Mouse (Mus musculus) neural tube, embryonic 11.5 days (tissue): ENCODE results near the gene 4930447C04Rik. TPM values are rescaled to one million over a fixed set of nuclear protein-coding genes. Genes with fewer than 3 reads are reported as not detected.

Experiments used
- ATAC-seq: fragments of 200-750 bp; cut with Nextera tagmentation; 2 replicates; pipeline ENCODE4 v1.8.0; 2017; ENCODE audit warnings: moderate number of reproducible peaks, mild to moderate bottlenecking, moderate TSS enrichment, moderate library complexity; ENCODE audit not compliant: insufficient read depth, low FRiP score, low TSS enrichment
- DNase-seq: peaks from one replicate; pipeline ENCODE4 v3.0.0-alpha.2; 2015; ENCODE audit warnings: low spot score
- H3K27ac ChIP-seq: fragments of 300-500 bp; sonication (generic); 2 replicates; pipeline ENCODE4 v1.5.1; 2014; ENCODE audit warnings: low read depth, mild to moderate bottlenecking, low read length
- H3K27me3 ChIP-seq: fragments of 300-500 bp; sonication (generic); 2 replicates; pipeline ENCODE4 v1.6.1; 2014; ENCODE audit warnings: mild to moderate bottlenecking, low read length, mixed read lengths; ENCODE audit not compliant: control insufficient read depth, insufficient read depth
- H3K36me3 ChIP-seq: fragments of 300-500 bp; sonication (generic); 2 replicates; pipeline ENCODE4 v1.6.1; 2014; ENCODE audit warnings: mild to moderate bottlenecking, low read length, moderate library complexity, mixed read lengths; ENCODE audit not compliant: control insufficient read depth, insufficient read depth
- H3K4me1 ChIP-seq: fragments of 300-500 bp; sonication (generic); 2 replicates; pipeline ENCODE4 v1.6.1; 2014; ENCODE audit warnings: low read length, mixed read lengths; ENCODE audit not compliant: control insufficient read depth, insufficient read depth
- H3K4me2 ChIP-seq: fragments of 300-500 bp; sonication (generic); 2 replicates; pipeline ENCODE4 v1.6.1; 2014; ENCODE audit warnings: low read depth, mild to moderate bottlenecking, moderate library complexity
- H3K4me3 ChIP-seq: fragments of 300-500 bp; sonication (generic); 2 replicates; pipeline ENCODE4 v1.5.1; 2014; ENCODE audit warnings: low read depth, low read length
- H3K9ac ChIP-seq: fragments of 300-500 bp; sonication (generic); 2 replicates; pipeline ENCODE4 v1.6.1; 2014; ENCODE audit warnings: mild to moderate bottlenecking, low read length
- H3K9me3 ChIP-seq: fragments of 300-500 bp; sonication (generic); 2 replicates; pipeline ENCODE4 v1.6.1; 2016; ENCODE audit warnings: low read length; ENCODE audit not compliant: control insufficient read depth
- WGBS: fragments of 180-500 bp; shearing (Covaris S2); extraction: QIAGEN DNeasy Blood & Tissue Kit; methylation state at CpG from one replicate; pipeline ENCODE4 v1.1.7; 2014; 5-methylcytosine and 5-hydroxymethylcytosine counted together
- polyA plus RNA-seq: library from polyadenylated mRNA; unstranded; fragments of >200 nt; fragmentation: Nextera tagmentation; extraction: Ambion mirVana; gene quantifications from 2 replicates; pipeline ENCODE4 v1.2.1, GENCODE M21; 2014

The 4930447C04Rik gene
- polyA plus RNA-seq, 1 experiment from 2014 or later: 1.9 TPM

DNA sequence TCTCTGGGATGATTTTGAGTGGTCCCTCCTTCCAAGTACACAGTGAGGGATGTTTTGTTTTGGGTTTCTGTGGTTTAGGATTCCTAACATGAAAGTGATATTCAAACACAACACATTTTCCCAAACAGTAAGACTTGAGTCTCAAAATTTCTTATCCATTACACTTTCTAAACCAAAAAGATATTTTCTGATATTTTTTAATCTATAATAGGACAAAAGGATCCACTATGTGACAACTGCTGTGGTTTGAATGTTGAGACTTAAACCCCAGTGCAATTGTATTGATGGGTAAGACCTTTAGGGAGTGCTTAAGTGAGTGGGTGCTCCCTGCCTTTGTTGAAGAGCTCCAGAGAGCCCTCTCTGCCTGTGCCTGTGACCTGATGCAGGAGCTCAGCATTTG is 6.2 kb upstream of the 4930447C04Rik start:
- H3K27me3 ChIP-seq: peaks cover 66% of the 10 kb centered on the region
- H3K9ac ChIP-seq: no peak overlapping the region
- H3K4me1 ChIP-seq: no peaks in the 10 kb centered on the region
- no peaks in the 10 kb centered on the region for H3K36me3 ChIP-seq
- no peak for DNase-seq
- no peak overlapping the region for H3K4me3 ChIP-seq
- no peak for ATAC-seq
- H3K27ac ChIP-seq: no peak overlapping the region
- H3K4me2 ChIP-seq: no peak overlapping the region
- no peaks in the 10 kb centered on the region for H3K9me3 ChIP-seq

DNA sequence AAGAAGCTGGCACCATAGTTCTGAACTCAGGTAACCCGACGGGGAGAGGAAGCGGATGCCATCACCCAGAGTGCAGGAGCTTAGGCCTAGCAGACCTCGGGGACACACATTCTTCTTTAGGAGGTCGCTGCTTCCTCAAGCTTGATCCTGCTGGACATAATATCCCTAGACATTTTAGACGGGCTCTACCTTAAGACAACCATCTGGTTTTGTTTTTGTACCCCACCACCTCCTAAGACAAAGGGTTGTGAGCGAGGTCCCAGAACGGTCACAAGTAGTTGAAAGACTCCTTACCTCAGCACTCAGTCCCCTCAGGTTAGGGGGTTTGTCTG is 5.5 kb upstream of the 4930447C04Rik start:
- H3K4me2 ChIP-seq: peak overlapping the region; percentile 71
- no peak for ATAC-seq
- H3K9ac ChIP-seq: no peak overlapping the region
- H3K4me3 ChIP-seq: peak overlapping the region; percentile 39
- no peaks in the 10 kb centered on the region for H3K36me3 ChIP-seq
- H3K27ac ChIP-seq: no peak overlapping the region
- H3K27me3 ChIP-seq: peaks cover 74% of the 10 kb centered on the region
- WGBS: 4% methylated on average over 8 of the region's 8 CpGs
- DNase-seq: no peak
- no peaks in the 10 kb centered on the region for H3K9me3 ChIP-seq
- no peaks in the 10 kb centered on the region for H3K4me1 ChIP-seq

DNA sequence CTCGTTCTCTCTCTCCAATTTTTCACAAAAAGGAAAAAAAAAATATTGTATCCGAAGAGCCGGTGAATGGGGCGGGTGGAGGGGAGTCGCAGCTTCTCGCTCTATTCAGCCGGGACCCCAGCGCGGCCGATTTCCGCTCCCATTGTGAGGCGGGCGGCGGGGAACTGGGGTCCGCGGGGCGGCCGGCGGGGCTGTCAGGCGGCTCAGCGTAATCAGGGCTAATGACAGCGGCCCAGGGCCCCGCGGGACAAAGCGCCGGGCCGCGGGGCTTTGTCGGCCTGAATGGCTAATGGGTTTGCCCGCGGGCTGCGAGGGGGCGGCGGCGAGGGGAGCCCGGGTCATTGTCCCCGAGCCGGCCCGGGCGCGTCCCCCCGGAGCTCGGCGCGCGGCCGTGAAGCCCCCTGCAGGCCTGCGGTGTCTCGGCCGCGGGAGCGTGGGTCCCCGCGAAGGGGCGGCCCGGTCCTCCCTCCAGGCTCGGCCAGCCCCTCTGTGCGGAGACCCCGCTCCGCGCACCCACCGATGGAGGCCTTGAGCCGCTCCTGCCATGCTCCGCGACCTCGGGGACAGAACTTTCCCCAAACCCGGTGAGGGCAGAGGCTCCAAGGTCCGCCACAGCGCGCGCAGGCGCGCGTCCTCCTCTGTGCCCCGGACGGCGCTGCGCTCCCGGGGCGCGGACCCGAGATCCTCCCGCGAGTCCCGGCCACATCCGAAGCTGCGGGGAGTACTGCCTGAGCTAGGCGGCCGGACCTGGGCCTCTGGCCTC is 4.9 kb upstream of the 4930447C04Rik start:
- WGBS: 0% methylated on average over 74 of the region's 89 CpGs
- H3K36me3 ChIP-seq: no peaks in the 10 kb centered on the region
- H3K4me1 ChIP-seq: no peaks in the 10 kb centered on the region
- DNase-seq (peak; percentile 74), ATAC-seq (peak; percentile 86)
- H3K9ac ChIP-seq: peak overlapping the region; percentile 42
- H3K27me3 ChIP-seq: peaks cover 79% of the 10 kb centered on the region
- H3K4me3 ChIP-seq: peak overlapping the region; percentile 39
- H3K27ac ChIP-seq: no peak overlapping the region
- no peaks in the 10 kb centered on the region for H3K9me3 ChIP-seq
- H3K4me2 ChIP-seq: peak overlapping the region; percentile 71

DNA sequence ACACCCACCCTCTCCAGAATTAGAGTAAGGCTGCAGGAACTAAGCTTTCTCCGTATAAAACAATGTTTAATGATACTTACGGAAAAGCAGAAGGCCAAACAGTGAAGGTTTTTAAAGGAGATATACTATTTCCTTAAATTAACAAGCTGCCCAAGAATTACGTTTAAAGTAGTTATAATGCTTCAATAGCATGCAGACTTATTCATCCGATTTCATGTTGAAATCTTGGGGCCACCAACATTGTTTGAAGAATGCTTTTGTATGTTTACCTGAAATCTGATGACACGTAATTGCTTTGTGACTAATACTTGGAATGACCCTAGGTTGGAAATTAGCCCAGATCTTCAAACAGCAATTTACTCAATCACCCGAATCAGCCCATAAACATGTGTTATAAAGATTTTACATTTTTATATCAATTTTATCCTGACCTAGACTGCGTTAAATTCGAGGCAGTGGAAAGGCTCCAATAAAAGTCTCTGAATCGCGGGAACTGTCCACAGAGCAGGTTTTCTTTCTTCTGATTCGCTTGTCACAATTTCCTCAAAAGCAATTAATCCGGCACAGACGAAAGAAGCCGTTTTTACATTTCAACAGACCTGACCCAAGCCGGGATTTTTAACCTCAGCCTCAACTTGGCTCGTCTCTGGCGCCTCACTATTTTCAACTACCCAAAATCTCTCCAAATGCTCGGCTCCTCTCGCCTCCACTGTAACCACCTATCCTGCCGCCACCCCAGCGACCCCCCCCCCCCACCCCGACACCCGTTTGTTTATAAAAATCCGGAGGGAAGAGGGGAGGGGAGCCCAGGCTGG is 4.0 kb upstream of the 4930447C04Rik start:
- ATAC-seq (peak; percentile 36; the same call in 1 of the 2 replicates), DNase-seq (peak; percentile 43)
- H3K36me3 ChIP-seq: no peaks in the 10 kb centered on the region
- H3K27ac ChIP-seq: no peak overlapping the region
- peak overlapping the region; percentile 42; the same call in 1 of the 2 replicates for H3K9ac ChIP-seq
- H3K4me3 ChIP-seq: peak overlapping the region; percentile 39
- H3K9me3 ChIP-seq: no peaks in the 10 kb centered on the region
- H3K4me2 ChIP-seq: peak overlapping the region; percentile 71
- H3K27me3 ChIP-seq: peaks cover 88% of the 10 kb centered on the region
- under 1% methylated on average over 23 of the region's 24 CpGs for WGBS
- H3K4me1 ChIP-seq: peaks cover 2% of the 10 kb centered on the region; the same call in 1 of the 2 replicates

DNA sequence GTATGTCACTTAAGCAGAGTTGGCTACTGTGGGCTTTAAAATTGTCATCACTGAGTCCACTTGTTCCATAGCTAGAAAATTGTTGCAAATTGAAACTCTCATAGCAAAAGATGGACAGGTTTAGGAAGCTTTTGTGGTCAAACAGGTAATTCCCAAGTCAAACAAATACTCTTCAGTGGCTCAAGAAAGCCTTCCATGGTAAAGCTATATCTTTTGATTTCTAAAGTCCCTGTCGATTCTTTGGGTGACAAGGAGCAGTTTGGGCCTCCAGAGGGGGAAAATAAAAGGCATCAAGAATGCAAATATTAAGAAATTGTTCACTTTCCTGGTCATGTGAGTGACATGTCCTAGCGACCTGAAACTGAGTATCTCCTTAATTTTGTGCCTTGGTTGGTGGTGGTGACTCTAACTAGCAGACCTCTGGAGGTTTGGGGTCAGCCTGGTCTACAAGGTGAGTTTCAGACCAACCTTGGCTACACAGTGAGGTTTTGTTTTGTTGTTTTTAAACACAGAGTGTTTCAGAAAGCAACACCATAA is 3.1 kb upstream of the 4930447C04Rik start:
- Histone ChIP-seq H3K36me3 (no peaks in the 10 kb centered on the region), H3K4me2 (no peak overlapping the region), H3K9ac (no peak overlapping the region), H3K27ac (no peak overlapping the region), H3K4me1 (peaks cover 2% of the 10 kb centered on the region; the same call in 1 of the 2 replicates), H3K27me3 (peaks cover 95% of the 10 kb centered on the region), H3K9me3 (no peaks in the 10 kb centered on the region), H3K4me3 (no peak overlapping the region)
- DNase-seq: no peak
- WGBS: 10% methylated on average over 2 of the region's 2 CpGs
- ATAC-seq: no peak

DNA sequence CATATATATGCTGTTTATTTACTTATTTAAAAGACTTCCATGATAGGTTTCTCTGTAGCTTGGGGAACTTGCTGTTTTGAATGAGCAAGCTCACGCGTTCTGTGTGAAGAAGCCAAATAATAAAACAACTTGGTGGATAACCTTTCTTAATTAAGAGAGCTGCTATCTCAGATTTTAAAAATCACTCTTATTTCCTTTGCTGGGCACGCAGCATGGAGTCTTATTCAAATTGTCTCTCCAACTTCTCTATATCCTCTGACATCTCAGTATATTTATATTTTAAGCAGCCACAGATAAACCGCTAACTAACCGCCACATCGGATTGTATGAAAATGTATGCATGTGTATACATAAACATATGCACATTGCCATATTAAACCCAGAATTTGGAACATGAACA is 1.6 kb upstream of the 4930447C04Rik start:
- Histone ChIP-seq H3K27ac (no peak overlapping the region), H3K9ac (no peak overlapping the region), H3K36me3 (no peaks in the 10 kb centered on the region), H3K9me3 (no peaks in the 10 kb centered on the region), H3K27me3 (peaks cover 98% of the 10 kb centered on the region), H3K4me2 (no peak overlapping the region), H3K4me1 (peaks cover 2% of the 10 kb centered on the region; the same call in 1 of the 2 replicates), H3K4me3 (no peak overlapping the region)
- WGBS: 19% methylated on average over 6 of the region's 6 CpGs
- DNase-seq: no peak
- ATAC-seq: no peak

DNA sequence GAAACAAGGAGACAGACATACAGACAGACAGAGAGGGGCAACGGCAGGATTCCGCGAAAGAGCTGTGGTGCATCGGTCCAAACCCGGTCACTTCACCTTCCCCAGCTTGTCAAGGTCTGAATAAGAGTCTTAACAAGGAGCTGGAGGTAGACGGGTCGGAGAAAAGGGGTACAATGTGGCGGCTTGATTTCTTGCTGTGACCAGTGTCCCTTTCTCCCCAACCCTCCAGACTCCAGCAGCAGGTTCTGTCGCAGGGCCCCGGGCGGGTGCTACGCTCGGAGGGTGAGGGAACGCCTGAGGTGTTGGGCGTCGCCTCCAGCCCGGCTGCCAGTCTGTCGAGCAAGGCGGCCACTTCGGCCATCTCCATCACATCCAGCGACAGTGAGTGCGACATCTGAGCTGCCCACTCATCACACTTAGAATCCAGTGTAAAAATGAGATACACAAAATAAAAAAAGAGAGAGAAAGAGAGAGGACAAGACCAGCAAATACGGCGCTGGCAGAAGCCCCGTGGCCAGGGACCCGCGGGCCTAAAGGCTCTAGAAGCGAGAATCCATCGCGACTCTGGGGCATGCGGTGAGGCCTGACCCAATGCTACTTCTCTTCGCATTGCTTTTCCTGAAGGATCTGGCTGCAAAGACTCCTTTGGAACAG is 951 bp upstream of the 4930447C04Rik start:
- under 1% methylated on average over 32 of the region's 32 CpGs for WGBS
- Histone ChIP-seq H3K4me2 (no peak overlapping the region), H3K27ac (no peak overlapping the region), H3K9ac (no peak overlapping the region), H3K36me3 (no peaks in the 10 kb centered on the region), H3K27me3 (peaks cover 99% of the 10 kb centered on the region), H3K4me1 (peaks cover 2% of the 10 kb centered on the region; the same call in 1 of the 2 replicates), H3K9me3 (no peaks in the 10 kb centered on the region), H3K4me3 (no peak overlapping the region)
- ATAC-seq: no peak
- DNase-seq: peak; percentile 58

DNA sequence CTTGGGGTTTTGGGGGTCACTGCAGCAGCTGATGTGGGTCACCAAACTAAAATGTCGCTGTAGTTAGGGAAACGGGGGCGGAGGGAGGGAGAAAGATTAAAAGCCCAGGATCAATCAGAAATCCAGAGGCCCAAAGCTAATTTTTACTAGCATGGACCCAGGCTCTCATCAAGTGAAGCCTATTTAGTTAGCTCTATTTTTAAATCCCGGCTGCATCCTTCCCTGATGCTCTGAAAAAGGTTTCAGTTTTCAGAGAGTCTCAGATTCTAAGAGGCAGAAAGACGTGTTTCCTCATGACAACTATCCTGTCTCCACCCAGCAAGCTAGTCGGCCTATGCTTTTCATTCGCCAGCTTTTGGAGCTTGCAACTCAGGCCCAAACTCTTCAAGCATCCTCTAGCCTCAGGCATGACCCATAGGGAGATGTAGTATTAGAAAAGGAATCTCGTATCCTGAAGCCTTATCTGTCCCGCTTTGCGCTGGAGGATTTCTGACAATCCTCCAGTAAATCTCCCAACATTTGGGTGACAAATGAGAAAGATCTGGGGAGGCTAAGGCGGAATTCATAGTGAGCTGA is 336 bp upstream of the 4930447C04Rik start:
- no peaks in the 10 kb centered on the region for H3K36me3 ChIP-seq
- H3K4me1 ChIP-seq: peaks cover 2% of the 10 kb centered on the region; the same call in 1 of the 2 replicates
- H3K9me3 ChIP-seq: no peaks in the 10 kb centered on the region
- H3K4me2 ChIP-seq: no peak overlapping the region
- 2% methylated on average over 11 of the region's 11 CpGs for WGBS
- ATAC-seq: no peak
- peaks cover 98% of the 10 kb centered on the region for H3K27me3 ChIP-seq
- H3K4me3 ChIP-seq: no peak overlapping the region
- H3K27ac ChIP-seq: no peak overlapping the region
- no peak overlapping the region for H3K9ac ChIP-seq
- DNase-seq: peak; percentile 31
